Mouse (Mus musculus) urinary bladder, adult 2 months (tissue): ENCODE data around the gene Tbc1d9. TPM values are rescaled to one million over a fixed set of nuclear protein-coding genes. Genes with fewer than 3 reads are reported as not detected.

ENCODE experiments used
- polyA plus RNA-seq: library from polyadenylated mRNA; depleted of rRNA; stranded (reverse); fragments of >200 nt; gene quantifications from 2 replicates; pipeline ENCODE4 v1.2.3, GENCODE M21; 2012; rRNA removed

The Tbc1d9 gene
- polyA plus RNA-seq, 1 experiment: 22.0 TPM

Other genes starting within 250 kb of the Tbc1d9 start
- 2.3 and 3.3 TPM in 2 replicates for gene Gm10645, start 818 bp downstream of the Tbc1d9 start, polyA plus RNA-seq
- gene Ucp1, start 125.0 kb downstream of the Tbc1d9 start, polyA plus RNA-seq: 0.14 and 0.15 TPM in 2 replicates
- gene Elmod2, start 167.1 kb downstream of the Tbc1d9 start, polyA plus RNA-seq: 9.8 and 10.3 TPM in 2 replicates
- gene Mgat4d, start 183.1 kb downstream of the Tbc1d9 start, polyA plus RNA-seq: not detected in 2 replicates
- gene Clgn, start 224.5 kb downstream of the Tbc1d9 start, polyA plus RNA-seq: 0.01 and 0.06 TPM in 2 replicates